Mouse (Mus musculus) embryo, embryonic 9.5 days (tissue): ENCODE measurements around the gene Ckb.
"Not testable (repeated sequence)": the region's sequence is repeated elsewhere in the genome, so short reads cannot be mapped to it uniquely, and the experiment has no call there.

Experiments
- DNase-seq: peaks from one replicate; pipeline ENCODE4 v3.0.0-alpha.2; 2017; ENCODE audit errors: extremely low spot score

Gene Ckb

GRCm38 (mm10) chr12:111672176-111672575, at the start of gene Ckb:
Gene Ckb, minus strand, starts transcription at chr12:111672338.
- DNase-seq = peak; percentile 85

- no peak for DNase-seq
Observed at GRCm38 (mm10) chr12:111720222-111720621, 48.1 kb upstream of the Ckb start.

GRCm38 (mm10) chr12:111718656-111719055, 46.5 kb upstream of the Ckb start:
- DNase-seq = no peak

GRCm38 (mm10) chr12:111716505-111716904, 44.4 kb upstream of the Ckb start:
- DNase-seq = no peak

- DNase-seq = not testable (repeated sequence)
Observed at GRCm38 (mm10) chr12:111713880-111714279, 41.7 kb upstream of the Ckb start.

GRCm38 (mm10) chr12:111713004-111713651, 41.0 kb upstream of the Ckb start, which contains the start of the genes Bag5 and Apopt1:
Gene Bag5, minus strand, starts transcription at chr12:111713257.
Gene Apopt1, plus strand, starts transcription at chr12:111713261.
- peak; percentile 87 for DNase-seq

GRCm38 (mm10) chr12:111712476-111712875, 40.3 kb upstream of the Ckb start:
- peak; percentile 49 for DNase-seq

GRCm38 (mm10) chr12:111710091-111710490, 38.0 kb upstream of the Ckb start:
- DNase-seq = no peak

- DNase-seq = no peak
Observed at GRCm38 (mm10) chr12:111708181-111708580, 36.0 kb upstream of the Ckb start.

GRCm38 (mm10) chr12:111705186-111705973, 33.2 kb upstream of the Ckb start:
- no peak for DNase-seq

- no peak for DNase-seq
Observed at GRCm38 (mm10) chr12:111704609-111705008, 32.5 kb upstream of the Ckb start.

- DNase-seq = no peak
Observed at GRCm38 (mm10) chr12:111703301-111703700, 31.2 kb upstream of the Ckb start.

- DNase-seq = no peak
Observed at GRCm38 (mm10) chr12:111700920-111701458, 28.9 kb upstream of the Ckb start.

- DNase-seq = no peak
Observed at GRCm38 (mm10) chr12:111699542-111699941, 27.4 kb upstream of the Ckb start.

- no peak for DNase-seq
Observed at GRCm38 (mm10) chr12:111698346-111698913, 26.3 kb upstream of the Ckb start.

- DNase-seq = no peak
Observed at GRCm38 (mm10) chr12:111697708-111698107, 25.6 kb upstream of the Ckb start.

- peak; percentile 78 for DNase-seq
Observed at GRCm38 (mm10) chr12:111696239-111696638, 24.1 kb upstream of the Ckb start.

GRCm38 (mm10) chr12:111694880-111695804, 23.0 kb upstream of the Ckb start:
- DNase-seq = peak; percentile 61

GRCm38 (mm10) chr12:111694271-111694781, 22.2 kb upstream of the Ckb start:
- no peak for DNase-seq

- DNase-seq = peak; percentile 79
Observed at GRCm38 (mm10) chr12:111693341-111694270, 21.5 kb upstream of the Ckb start.
